Mouse (Mus musculus): Measurements from ENCODE around the gene Ap5m1. TPM values are rescaled to one million over a fixed set of nuclear protein-coding genes. Genes with fewer than 3 reads are reported as not detected.

Ap5m1 gene
- 21.9 and 22.0 TPM in 2 replicates for polyA plus RNA-seq (2012; rRNA removed)

GRCm38 (mm10) chr14:49065529-49066273 lies at the start of gene Ap5m1:
Gene Ap5m1, plus strand, starts transcription at chr14:49066097.
- H3K4me3 ChIP-seq (replicated peaks; ENCODE audit: insufficient read depth, low read depth, low read length), result peak within 1 kb of the TSS; percentile 94
- DNase-seq, result no peak
- under 1% methylated on average over 62 of the region's 62 CpGs for WGBS
- no peaks in the 10 kb centered on the region for H3K27me3 ChIP-seq (ENCODE audit: control insufficient read depth, insufficient read depth, low read length)
- no peak for TF ChIP-seq CTCF (IDR thresholded peaks at IDR 0.05; ENCODE audit: borderline replicate concordance, insufficient read depth, low read depth, low read length)
- TF ChIP-seq POLR2A (IDR thresholded peaks at IDR 0.05; ENCODE audit: borderline replicate concordance, insufficient read depth, low read length), result no peak
- no peaks in the 10 kb centered on the region; the same call in 1 of the 2 replicates for H3K4me1 ChIP-seq (ENCODE audit: control insufficient read depth, insufficient read depth, low read length)
- H3K27ac ChIP-seq (ENCODE audit: insufficient read depth, low read length), result peak within 1 kb of the TSS; percentile 93

DNA sequence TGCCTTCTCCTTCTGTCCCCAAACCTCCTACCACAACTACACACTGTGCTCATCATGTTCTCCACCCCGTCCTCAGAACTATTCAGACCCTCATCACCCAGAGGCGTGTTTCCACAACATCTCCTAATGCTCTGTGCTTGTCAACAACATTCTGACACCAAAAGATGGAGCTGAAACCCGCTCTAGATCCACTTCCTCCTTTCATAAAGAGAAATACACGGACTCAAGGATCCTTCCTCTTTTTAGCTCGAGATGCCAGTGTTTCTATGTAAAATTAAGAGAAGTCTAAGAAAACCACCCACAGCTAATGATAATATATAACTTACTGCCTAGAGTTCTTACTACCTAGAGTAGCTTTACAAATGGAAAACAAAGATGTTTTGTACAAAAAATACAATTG lies 46.1 kb upstream of the Ap5m1 start:
- TF ChIP-seq CTCF (IDR thresholded peaks at IDR 0.05; ENCODE audit: borderline replicate concordance, insufficient read depth, low read depth, low read length) (no peak), POLR2A (IDR thresholded peaks at IDR 0.05; ENCODE audit: borderline replicate concordance, insufficient read depth, low read length) (no peak)
- DNase-seq, result no peak
- WGBS, result 92% methylated on average over 5 of the region's 5 CpGs
- Histone ChIP-seq H3K27me3 (ENCODE audit: control insufficient read depth, insufficient read depth, low read length) (no peaks in the 10 kb centered on the region), H3K27ac (ENCODE audit: insufficient read depth, low read length) (no peak overlapping the region), H3K4me1 (ENCODE audit: control insufficient read depth, insufficient read depth, low read length) (no peaks in the 10 kb centered on the region), H3K4me3 (replicated peaks; ENCODE audit: insufficient read depth, low read depth, low read length) (no peak overlapping the region)

- 92% methylated on average over 6 of the region's 6 CpGs for WGBS
- Histone ChIP-seq H3K27me3 (ENCODE audit: control insufficient read depth, insufficient read depth, low read length) (no peaks in the 10 kb centered on the region), H3K4me3 (replicated peaks; ENCODE audit: insufficient read depth, low read depth, low read length) (no peak overlapping the region), H3K4me1 (ENCODE audit: control insufficient read depth, insufficient read depth, low read length) (no peaks in the 10 kb centered on the region), H3K27ac (ENCODE audit: insufficient read depth, low read length) (no peak overlapping the region)
- no peak for DNase-seq
- TF ChIP-seq CTCF (IDR thresholded peaks at IDR 0.05; ENCODE audit: borderline replicate concordance, insufficient read depth, low read depth, low read length) (no peak), POLR2A (IDR thresholded peaks at IDR 0.05; ENCODE audit: borderline replicate concordance, insufficient read depth, low read length) (no peak)
Measured at GRCm38 (mm10) chr14:49027040-49027778, 38.7 kb upstream of the Ap5m1 start.

- TF ChIP-seq POLR2A (IDR thresholded peaks at IDR 0.05; ENCODE audit: borderline replicate concordance, insufficient read depth, low read length), result no peak
- TF ChIP-seq CTCF (IDR thresholded peaks at IDR 0.05; ENCODE audit: borderline replicate concordance, insufficient read depth, low read depth, low read length), result no peak
- H3K4me3 ChIP-seq (replicated peaks; ENCODE audit: insufficient read depth, low read depth, low read length), result no peak overlapping the region
- no peak for DNase-seq
- H3K4me1 ChIP-seq (ENCODE audit: control insufficient read depth, insufficient read depth, low read length), result no peaks in the 10 kb centered on the region
- no peak overlapping the region for H3K27ac ChIP-seq (ENCODE audit: insufficient read depth, low read length)
- H3K27me3 ChIP-seq (ENCODE audit: control insufficient read depth, insufficient read depth, low read length), result no peaks in the 10 kb centered on the region
- 58% methylated on average over 3 of the region's 3 CpGs for WGBS
Measured at GRCm38 (mm10) chr14:49027779-49028368, 38.0 kb upstream of the Ap5m1 start.

GRCm38 (mm10) chr14:49028991-49029390 lies 36.9 kb upstream of the Ap5m1 start:
- WGBS, result 97% methylated on average over 5 of the region's 5 CpGs
- no peak overlapping the region for H3K27ac ChIP-seq (ENCODE audit: insufficient read depth, low read length)
- no peak for TF ChIP-seq CTCF (IDR thresholded peaks at IDR 0.05; ENCODE audit: borderline replicate concordance, insufficient read depth, low read depth, low read length)
- no peaks in the 10 kb centered on the region for H3K4me1 ChIP-seq (ENCODE audit: control insufficient read depth, insufficient read depth, low read length)
- H3K4me3 ChIP-seq (replicated peaks; ENCODE audit: insufficient read depth, low read depth, low read length), result no peak overlapping the region
- no peaks in the 10 kb centered on the region for H3K27me3 ChIP-seq (ENCODE audit: control insufficient read depth, insufficient read depth, low read length)
- DNase-seq, result no peak

GRCm38 (mm10) chr14:49045610-49046009 lies 20.3 kb upstream of the Ap5m1 start:
- no peak overlapping the region for H3K27ac ChIP-seq (ENCODE audit: insufficient read depth, low read length)
- H3K4me3 ChIP-seq (replicated peaks; ENCODE audit: insufficient read depth, low read depth, low read length), result no peak overlapping the region
- WGBS, result 91% methylated on average over 4 of the region's 4 CpGs
- no peak for TF ChIP-seq CTCF (IDR thresholded peaks at IDR 0.05; ENCODE audit: borderline replicate concordance, insufficient read depth, low read depth, low read length)
- no peak for TF ChIP-seq POLR2A (IDR thresholded peaks at IDR 0.05; ENCODE audit: borderline replicate concordance, insufficient read depth, low read length)
- H3K27me3 ChIP-seq (ENCODE audit: control insufficient read depth, insufficient read depth, low read length), result no peaks in the 10 kb centered on the region
- H3K4me1 ChIP-seq (ENCODE audit: control insufficient read depth, insufficient read depth, low read length), result no peaks in the 10 kb centered on the region
- DNase-seq, result no peak

DNA sequence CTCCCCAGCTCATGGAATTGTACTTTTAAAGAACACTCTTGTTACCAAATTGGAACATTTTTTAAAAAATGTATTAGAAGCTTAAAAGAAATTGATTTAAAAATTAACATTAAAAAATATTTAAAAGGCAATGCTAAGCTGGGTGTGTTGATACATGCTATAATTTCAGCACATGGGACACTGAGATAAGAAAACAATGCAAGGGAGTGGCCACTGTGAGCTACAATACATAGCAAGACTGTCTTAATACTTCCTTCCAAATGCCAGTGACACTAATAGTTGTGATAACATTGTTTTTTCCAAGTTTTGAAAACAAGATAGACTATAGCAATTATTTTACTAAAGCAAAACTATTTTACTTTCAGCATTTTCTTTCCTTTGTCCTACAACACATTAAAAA lies 16.4 kb upstream of the Ap5m1 start:
- H3K27me3 ChIP-seq (ENCODE audit: control insufficient read depth, insufficient read depth, low read length), result no peaks in the 10 kb centered on the region
- no peak for TF ChIP-seq POLR2A (IDR thresholded peaks at IDR 0.05; ENCODE audit: borderline replicate concordance, insufficient read depth, low read length)
- no peak for TF ChIP-seq CTCF (IDR thresholded peaks at IDR 0.05; ENCODE audit: borderline replicate concordance, insufficient read depth, low read depth, low read length)
- H3K27ac ChIP-seq (ENCODE audit: insufficient read depth, low read length), result no peak overlapping the region
- DNase-seq, result no peak
- no peaks in the 10 kb centered on the region for H3K4me1 ChIP-seq (ENCODE audit: control insufficient read depth, insufficient read depth, low read length)
- no peak overlapping the region for H3K4me3 ChIP-seq (replicated peaks; ENCODE audit: insufficient read depth, low read depth, low read length)
